Mouse (Mus musculus) ovary, postnatal 14 days (tissue): ENCODE data around the gene Thbs3.

Experiments
- DNase-seq: peaks from one replicate; pipeline ENCODE4 v3.0.0; 2022; ENCODE audit warnings: low spot score

The Thbs3 gene

GRCm38 (mm10) chr3:89214681-89215411 lies at the start of gene Thbs3:
Gene Thbs3 (plus strand): TSS chr3:89215180.
- DNase-seq = no peak

DNA sequence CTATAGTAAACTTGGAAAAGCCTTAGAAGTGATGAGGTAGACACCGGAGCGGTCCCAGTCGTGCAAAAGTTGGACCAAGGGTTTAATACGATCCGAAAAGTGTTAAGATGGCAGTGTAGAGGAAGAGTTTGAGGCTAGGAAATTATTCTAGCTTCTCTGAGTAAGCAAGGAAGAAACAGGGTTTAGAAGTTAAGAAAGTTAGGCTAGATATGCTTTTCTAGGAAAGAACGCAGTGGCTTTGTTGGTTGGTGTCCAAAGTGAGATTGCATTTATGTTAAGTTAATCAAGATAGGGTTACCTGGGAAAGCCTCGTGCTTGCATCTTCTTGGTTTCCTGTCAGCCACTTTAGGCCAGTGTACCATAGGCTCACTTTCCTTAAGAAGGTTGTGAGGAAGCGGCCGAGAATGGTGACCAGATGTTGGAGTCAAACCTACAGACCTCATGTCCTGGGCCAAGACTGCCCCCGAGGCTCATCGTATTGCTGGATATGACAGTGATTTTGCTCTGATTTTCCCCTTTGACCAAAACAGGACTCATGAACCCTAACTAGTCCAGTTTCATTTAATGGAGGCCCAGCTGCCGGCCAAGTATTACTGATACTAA lies 49.6 kb upstream of the Thbs3 start:
- no peak for DNase-seq

- no peak for DNase-seq
Measured at GRCm38 (mm10) chr3:89166945-89167344, 48.0 kb upstream of the Thbs3 start.

DNA sequence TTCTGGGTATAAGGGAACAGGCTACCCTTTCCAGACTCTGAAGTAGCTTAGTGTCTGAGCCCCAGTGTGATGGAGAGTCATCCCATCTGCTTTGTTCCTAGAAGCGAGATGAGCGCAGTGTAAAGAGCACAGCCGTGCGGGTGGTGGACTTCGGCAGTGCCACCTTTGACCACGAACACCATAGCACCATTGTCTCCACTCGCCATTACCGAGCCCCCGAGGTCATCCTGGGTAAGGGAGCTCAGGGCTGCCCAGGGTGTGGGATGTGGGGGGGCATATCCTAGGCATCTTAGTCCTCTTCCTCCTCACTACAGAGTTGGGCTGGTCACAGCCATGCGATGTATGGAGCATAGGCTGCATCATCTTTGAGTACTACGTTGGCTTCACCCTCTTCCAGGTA lies 40.1 kb upstream of the Thbs3 start:
- no peak for DNase-seq

DNA sequence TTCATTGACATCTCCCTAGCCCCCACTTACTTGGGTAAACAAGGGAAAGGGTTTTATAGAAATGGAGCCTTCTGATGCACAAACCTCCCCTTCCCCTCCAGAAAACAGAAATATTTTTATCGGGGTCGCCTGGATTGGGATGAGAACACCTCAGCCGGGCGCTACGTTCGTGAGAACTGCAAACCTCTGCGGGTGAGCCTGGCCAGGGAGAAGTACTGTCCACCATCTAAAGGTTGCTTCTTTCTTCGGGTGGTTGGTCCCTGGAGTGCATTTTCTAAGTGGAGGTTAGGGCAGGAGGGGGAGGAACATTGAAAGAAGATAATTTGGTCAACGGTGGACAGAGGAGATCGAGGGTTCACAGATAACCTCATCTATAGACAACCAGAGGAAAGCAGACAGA lies 39.4 kb upstream of the Thbs3 start:
- DNase-seq = no peak

DNA sequence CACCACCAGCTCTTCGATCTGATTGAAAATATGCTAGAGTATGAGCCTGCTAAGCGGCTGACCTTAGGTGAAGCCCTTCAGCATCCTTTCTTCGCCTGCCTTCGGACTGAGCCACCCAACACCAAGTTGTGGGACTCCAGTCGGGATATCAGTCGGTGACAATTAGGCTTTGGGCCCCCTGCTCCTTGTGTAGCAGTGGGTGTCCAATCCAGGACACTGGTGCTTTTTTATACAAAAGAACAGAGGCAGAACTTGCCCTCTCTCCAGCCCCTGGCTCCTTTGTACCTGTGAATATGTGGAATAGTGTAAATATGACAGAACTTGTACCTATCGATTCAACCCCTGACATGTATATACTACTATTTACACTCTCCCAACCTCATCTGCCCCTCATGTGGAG lies 38.6 kb upstream of the Thbs3 start:
- no peak for DNase-seq

- DNase-seq = peak; percentile 69
Measured at GRCm38 (mm10) chr3:89177242-89178106, 37.5 kb upstream of the Thbs3 start, which contains the start of gene Scamp3. Gene Scamp3 (plus strand): TSS chr3:89177473.

- no peak for DNase-seq
Measured at GRCm38 (mm10) chr3:89178107-89178385, 36.9 kb upstream of the Thbs3 start.

- DNase-seq = no peak
Measured at GRCm38 (mm10) chr3:89179056-89179455, 35.9 kb upstream of the Thbs3 start.

- no peak for DNase-seq
Measured at GRCm38 (mm10) chr3:89181749-89182500, 33.1 kb upstream of the Thbs3 start.

GRCm38 (mm10) chr3:89182531-89183057 lies 32.4 kb upstream of the Thbs3 start:
- no peak for DNase-seq

GRCm38 (mm10) chr3:89183058-89183958 lies 31.7 kb upstream of the Thbs3 start, which contains the start of gene Fam189b:
Gene Fam189b (plus strand): TSS chr3:89183143.
- DNase-seq = peak; percentile 78

DNA sequence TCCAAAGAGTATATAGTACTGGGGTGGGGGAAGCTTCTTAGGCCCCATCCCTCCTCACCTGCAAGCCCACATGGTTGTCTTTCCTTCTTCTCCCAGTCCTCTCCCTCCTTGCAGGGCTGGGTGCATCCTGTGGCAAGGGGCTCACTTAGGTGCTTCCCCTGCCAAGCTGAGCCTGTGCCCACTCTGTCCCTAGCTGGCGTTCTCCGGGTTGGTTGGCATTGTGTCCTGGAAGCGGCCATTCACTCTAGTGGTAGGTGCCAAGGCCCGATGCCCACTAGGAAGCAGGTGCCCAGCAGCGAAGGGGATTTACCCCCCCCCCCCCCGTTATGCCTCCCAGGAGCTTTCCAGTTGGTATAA lies 31.0 kb upstream of the Thbs3 start:
- no peak for DNase-seq

- DNase-seq = no peak
Measured at GRCm38 (mm10) chr3:89187197-89187596, 27.8 kb upstream of the Thbs3 start.

DNA sequence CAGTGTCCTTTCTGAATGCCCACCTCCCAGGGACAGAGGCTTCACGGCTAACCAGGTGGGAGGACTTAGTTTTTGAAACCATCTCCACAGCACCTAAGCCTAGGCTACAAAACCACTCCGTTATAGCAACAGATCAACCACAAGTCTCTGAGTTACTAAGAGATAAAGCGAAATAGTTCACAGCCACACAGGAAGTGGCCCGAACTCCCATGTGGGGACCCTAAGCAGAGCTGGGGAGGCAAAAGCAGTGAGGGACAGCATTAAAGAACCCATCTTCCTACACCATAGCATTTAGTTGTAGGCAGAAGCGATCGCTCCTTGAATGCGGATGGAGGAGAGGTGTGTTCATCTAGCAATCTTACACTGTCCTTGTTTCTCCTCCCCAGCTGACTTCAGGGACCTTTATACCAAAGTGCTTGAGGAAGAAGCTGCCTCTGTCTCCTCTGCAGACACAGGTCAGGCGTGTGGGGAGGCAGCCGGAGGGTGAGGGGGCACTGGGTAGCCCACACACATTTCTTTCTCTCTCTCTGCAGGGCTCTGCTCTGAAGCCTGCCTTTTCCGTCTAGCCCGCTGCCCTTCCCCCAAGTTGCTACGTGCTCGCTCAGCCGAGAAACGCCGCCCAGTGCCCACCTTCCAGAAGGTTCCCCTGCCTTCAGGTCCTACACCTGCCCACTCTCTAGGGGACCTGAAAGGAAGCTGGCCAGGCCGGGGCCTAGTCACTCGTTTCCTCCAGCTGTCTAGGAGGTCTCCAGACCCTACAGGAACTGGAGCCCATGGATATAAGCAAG lies 27.1 kb upstream of the Thbs3 start:
- no peak for DNase-seq

- DNase-seq = no peak
Measured at GRCm38 (mm10) chr3:89188478-89188875, 26.5 kb upstream of the Thbs3 start.

- no peak for DNase-seq
Measured at GRCm38 (mm10) chr3:89190436-89190835, 24.5 kb upstream of the Thbs3 start.

DNA sequence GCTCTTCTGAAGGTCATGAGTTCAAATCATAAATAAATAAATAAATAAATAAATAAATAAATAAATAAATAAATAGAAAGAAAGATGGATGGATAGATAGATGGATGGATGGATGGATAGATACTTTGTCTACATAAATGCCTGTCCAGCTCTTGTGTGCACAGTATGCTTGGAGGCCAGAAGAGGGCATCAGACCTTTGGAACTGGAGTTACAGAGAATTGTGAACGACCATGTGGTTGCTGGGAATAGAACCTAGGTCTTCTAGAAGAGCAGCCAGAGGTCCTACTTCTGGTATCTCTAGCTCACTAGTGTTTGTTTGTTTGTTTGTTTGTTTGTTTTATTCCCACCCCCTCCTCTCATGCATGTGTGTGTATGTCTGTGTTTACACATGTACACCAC lies 21.6 kb upstream of the Thbs3 start:
- no peak for DNase-seq

DNA sequence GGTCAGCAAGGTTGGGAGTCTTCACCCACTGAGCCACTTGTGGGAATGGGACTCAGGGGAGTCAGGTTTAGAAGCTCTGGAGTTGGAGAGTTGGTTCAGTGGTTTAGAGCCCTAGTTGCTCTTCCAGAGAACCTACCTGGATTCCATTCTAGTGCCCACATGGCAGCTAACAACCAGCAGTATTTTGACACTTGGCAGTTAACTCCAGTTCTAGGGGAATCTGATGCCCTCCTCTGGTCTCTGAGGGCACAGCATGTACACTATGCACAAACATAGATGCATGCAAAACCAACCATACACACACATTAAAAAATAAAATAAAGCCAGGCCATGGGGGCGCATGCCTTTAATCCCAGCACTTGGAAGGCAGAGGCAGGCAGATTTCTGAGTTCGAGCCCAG lies 21.1 kb upstream of the Thbs3 start:
- no peak for DNase-seq
